Mouse (Mus musculus) thymus, postnatal 10 days (tissue): ENCODE data around the gene Tmem211.

Experiments used
- DNase-seq, 2 experiments: peaks; one replicate each; pipeline ENCODE4 v3.0.0; 2021; ENCODE audit warnings: low spot score in 2 of 2

Gene Tmem211

GRCm38 (mm10) chr5:113271207-113271811, 44.6 kb downstream of the Tmem211 start:
- no peak for DNase-seq

- no peak for DNase-seq
Observed at GRCm38 (mm10) chr5:113275839-113276238, 49.1 kb downstream of the Tmem211 start.

- no peak for DNase-seq
Observed at GRCm38 (mm10) chr5:113280138-113280856, 53.6 kb downstream of the Tmem211 start.

GRCm38 (mm10) chr5:113281557-113281956, 54.8 kb downstream of the Tmem211 start:
- no peak for DNase-seq

- no peak for DNase-seq
Observed at GRCm38 (mm10) chr5:113283726-113284125, 57.0 kb downstream of the Tmem211 start.

- DNase-seq, result no peak
Observed at GRCm38 (mm10) chr5:113285541-113285940, 58.8 kb downstream of the Tmem211 start.

GRCm38 (mm10) chr5:113286048-113286447, 59.3 kb downstream of the Tmem211 start:
- no peak for DNase-seq

- DNase-seq, result peak; percentile 8 to 53
Observed at GRCm38 (mm10) chr5:113286591-113287520, 60.1 kb downstream of the Tmem211 start.

- no peak for DNase-seq
Observed at GRCm38 (mm10) chr5:113287762-113288161, 61.1 kb downstream of the Tmem211 start.

- no peak for DNase-seq
Observed at GRCm38 (mm10) chr5:113288490-113288889, 61.8 kb downstream of the Tmem211 start.
